Mouse (Mus musculus): ENCODE measurements around the gene Ndufa7.
"Not testable (repeated sequence)": the region's sequence is repeated elsewhere in the genome, so short reads cannot be mapped to it uniquely, and the experiment has no call there.

The Ndufa7 gene

DNA sequence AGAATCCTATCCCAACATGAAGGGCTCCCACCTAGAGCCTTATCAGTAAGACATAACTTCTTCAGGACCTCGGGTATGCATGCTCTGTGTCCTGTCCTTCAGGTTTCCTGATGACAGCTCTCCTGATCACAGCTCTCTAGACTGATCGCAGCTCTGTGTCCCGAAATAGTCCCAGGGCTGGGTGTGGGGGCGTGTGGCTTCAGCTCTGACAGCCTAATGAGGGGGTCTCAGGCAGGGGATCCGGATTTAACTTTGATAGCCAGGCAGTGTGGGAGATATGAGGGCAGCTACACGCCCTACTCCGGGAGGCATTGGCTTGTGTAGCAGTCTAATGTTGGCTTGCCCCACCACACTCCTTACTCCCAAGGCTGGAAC, 13.2 kb upstream of the Ndufa7 start:
- in situ Hi-C loops (cut with MboI, MseI) = loop anchor here (5.0 kb wide), 1 partner anchor 124 kb away; the partner anchor contains the start of gene Hnrnpm

DNA sequence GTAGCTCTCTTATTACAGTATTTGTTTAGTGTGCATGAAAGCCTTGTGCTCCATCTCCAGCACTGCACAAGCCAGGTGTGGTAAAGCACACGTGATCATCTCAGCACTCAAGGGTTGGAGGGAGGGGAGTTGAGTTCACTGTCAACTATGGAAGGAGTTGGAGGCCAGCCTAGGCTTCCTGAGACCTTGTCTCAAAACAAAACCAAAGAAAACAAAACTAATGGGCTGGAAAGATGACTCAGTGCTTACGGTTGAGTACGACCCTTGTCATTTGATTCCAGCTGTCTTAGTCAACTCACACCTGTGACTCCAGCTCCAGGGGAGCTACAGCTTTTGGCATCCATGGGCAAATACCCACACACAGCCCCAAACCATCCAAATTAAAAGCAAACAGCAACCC, 11.9 kb upstream of the Ndufa7 start:
- in situ Hi-C loops (cut with MboI, MseI) = loop anchor here (5.0 kb wide), 1 partner anchor 125 kb away; the partner anchor contains the start of gene Hnrnpm

- in situ Hi-C loops (cut with MboI, MseI) = loop anchor here (5.0 kb wide), 1 partner anchor 126 kb away; the partner anchor contains the start of gene Hnrnpm
These were observed 11.4 kb upstream of the Ndufa7 start for GRCm38 (mm10) chr17:33812990-33813389.

DNA sequence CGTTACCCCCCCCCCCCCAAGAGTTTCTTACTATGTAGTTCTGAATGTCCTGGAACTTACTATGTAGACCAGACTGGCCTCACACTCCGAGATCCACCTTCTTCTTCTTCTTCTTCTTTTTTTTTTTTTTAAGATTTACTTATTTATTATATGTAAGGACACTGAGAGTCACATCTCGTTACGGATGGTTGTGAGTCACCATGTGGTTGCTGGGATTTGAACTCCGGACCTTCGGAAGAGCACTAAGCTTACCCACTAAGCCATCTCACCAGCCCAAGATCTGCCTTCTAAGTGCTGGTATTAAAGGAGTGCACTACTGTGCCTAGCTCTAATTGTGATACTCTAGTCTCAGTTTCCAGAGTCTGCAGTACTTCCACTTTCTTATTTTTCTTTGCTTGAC, 9.0 kb upstream of the Ndufa7 start:
- in situ Hi-C loops (cut with MboI, MseI) = no loop called here

GRCm38 (mm10) chr17:33816612-33817011, 7.8 kb upstream of the Ndufa7 start:
- in situ Hi-C loops (cut with MboI, MseI) = no loop called here

GRCm38 (mm10) chr17:33817184-33817968, 7.0 kb upstream of the Ndufa7 start:
- in situ Hi-C loops (cut with MboI, MseI) = no loop called here

- in situ Hi-C loops (cut with MboI, MseI) = no loop called here
These were observed 6.3 kb upstream of the Ndufa7 start for GRCm38 (mm10) chr17:33817969-33818643.

DNA sequence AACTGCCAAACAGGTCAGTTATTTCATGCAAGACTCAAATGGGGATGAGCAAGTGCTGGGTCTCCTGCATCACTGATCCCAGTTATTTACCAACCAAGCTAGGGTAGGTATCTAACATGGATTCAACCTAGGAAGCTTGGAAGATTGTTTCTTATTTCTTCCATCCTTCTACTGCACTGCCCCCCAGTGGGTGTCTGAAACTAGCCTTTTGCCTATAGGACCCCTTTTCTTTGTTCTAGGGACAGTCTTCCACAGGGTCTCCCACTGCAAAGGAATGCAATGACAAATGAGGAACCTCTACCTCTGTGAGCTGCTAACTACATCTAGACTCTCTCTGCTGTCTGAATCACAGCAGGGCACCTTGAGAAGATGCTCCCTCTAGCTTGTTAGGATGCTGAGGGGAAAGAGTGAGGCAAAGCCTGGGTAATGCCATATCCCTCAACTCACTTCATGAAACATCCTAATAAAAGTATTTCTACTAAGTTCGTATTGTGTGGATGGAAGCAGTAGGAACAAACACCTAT, 1.9 kb upstream of the Ndufa7 start:
- in situ Hi-C loops (cut with MboI, MseI) = no loop called here

- in situ Hi-C loops (cut with MboI, MseI) = not testable (repeated sequence)
These were observed 1.2 kb upstream of the Ndufa7 start for GRCm38 (mm10) chr17:33823171-33823570.

DNA sequence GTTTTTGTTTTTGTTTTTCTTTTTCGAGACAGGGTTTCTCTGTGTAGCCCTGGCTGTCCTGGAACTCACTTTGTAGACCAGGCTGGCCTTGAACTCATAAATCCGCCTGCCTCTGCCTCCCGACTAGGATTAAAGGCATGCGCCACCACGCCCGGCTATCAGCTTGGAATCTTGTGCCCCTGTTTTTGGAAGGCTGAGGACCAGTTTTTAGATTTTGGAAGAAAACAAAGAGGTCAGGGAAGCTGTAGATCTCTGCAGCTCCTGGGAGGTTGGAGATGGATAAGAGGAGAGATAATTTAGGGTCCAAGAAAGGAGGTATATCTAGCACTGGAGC, 592 bp downstream of the Ndufa7 start:
- in situ Hi-C loops (cut with MboI, MseI) = not testable (repeated sequence)

GRCm38 (mm10) chr17:33825462-33825861, 1.1 kb downstream of the Ndufa7 start:
- in situ Hi-C loops (cut with MboI, MseI) = no loop called here

- in situ Hi-C loops (cut with MboI, MseI) = no loop called here
These were observed 2.5 kb downstream of the Ndufa7 start for GRCm38 (mm10) chr17:33826850-33827249.

- in situ Hi-C loops (cut with MboI, MseI) = no loop called here
These were observed 4.5 kb downstream of the Ndufa7 start for GRCm38 (mm10) chr17:33828892-33829291.

DNA sequence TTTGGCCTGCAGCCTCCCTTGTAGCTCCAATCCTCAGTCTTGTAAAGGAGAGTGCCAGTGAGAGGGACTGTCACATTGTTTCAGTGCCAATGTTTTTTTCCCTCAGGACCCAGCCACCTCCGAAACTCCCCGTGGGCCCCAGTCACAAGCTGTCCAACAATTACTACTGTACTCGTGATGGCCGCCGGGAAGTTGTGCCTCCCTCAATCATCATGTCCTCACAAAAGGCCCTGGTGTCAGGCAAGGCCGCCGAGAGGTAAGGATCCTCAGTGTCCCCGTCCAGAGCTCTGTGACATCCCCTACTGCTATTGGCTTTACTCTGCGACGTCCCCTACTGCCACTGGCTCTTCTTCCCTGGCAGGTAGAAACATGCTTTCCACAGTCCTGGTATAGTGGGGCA, 5.2 kb downstream of the Ndufa7 start:
- in situ Hi-C loops (cut with MboI, MseI) = no loop called here

DNA sequence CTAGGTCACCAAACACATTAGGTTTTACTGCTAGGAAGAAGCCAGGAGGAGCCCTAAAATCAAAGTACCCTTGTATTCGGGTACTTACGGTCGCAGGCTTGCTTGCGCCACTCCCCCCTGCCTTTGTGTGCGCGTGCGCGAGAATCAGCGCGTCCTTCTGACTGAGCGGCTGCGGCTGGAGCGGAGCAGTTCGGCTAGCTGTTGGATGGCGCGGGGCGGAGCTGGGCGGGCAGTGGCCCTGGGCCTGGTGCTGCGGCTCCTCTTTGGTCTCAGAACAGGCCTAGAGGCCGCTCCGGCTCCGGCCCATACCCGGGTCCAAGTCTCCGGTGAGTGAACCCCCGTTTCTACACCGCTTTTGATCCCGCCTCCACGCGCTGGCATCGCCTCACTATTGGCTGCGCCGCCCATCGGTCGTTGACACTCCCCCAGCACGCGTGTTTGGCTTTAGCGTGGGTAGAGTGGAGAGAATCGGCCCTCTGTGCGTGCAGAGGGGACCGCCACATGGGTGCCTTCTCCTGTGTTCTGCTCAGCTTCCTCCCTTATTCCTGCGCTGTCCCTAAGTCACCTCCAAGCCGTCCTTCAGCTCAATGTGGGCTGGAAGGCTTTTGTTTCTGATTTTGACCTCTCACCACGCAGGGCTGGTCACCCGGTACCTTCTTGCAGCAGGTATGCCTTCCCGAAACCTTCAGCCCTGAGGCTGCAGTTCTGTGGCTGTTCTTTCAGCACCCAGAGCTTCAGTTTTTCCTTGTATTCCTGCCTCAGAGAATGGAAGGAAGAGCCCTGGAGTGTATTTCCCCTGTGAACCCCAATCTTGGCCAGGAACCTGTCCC, 18.8 kb downstream of the Ndufa7 start, which contains the start of gene Cd320:
Cd320 (plus strand) TSS at position 126 of the 830 bp plus-strand sequence.
- in situ Hi-C loops (cut with MboI, MseI) = no loop called here

- in situ Hi-C loops (cut with MboI, MseI) = no loop called here
These were observed 19.8 kb downstream of the Ndufa7 start for GRCm38 (mm10) chr17:33844196-33844595.

- in situ Hi-C loops (cut with MboI, MseI) = no loop called here
These were observed 23.8 kb downstream of the Ndufa7 start for GRCm38 (mm10) chr17:33848139-33848538.

DNA sequence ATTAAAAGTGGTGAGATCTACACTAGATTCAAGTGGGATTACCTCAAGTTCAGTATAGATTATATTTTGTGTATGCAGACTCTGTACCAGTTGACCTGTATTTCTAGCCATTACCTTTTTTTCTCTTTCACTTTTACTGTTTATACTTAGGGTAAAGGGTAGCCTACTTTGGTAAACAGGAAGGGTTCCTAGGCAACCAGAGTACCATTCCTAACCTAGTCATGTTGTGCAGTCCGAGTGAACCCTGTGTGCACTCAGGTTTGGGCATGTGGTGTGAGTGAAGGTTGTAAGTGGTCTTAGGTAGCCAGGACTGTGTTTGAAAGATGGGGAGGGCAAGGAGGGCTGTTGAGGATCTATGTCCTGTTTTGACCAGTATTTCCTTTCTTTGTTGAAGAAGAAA, 27.0 kb downstream of the Ndufa7 start:
- in situ Hi-C loops (cut with MboI, MseI) = no loop called here

GRCm38 (mm10) chr17:33857816-33858215, 33.4 kb downstream of the Ndufa7 start:
- in situ Hi-C loops (cut with MboI, MseI) = no loop called here

- in situ Hi-C loops (cut with MboI, MseI) = no loop called here
These were observed 41.1 kb downstream of the Ndufa7 start for GRCm38 (mm10) chr17:33865330-33866030.

DNA sequence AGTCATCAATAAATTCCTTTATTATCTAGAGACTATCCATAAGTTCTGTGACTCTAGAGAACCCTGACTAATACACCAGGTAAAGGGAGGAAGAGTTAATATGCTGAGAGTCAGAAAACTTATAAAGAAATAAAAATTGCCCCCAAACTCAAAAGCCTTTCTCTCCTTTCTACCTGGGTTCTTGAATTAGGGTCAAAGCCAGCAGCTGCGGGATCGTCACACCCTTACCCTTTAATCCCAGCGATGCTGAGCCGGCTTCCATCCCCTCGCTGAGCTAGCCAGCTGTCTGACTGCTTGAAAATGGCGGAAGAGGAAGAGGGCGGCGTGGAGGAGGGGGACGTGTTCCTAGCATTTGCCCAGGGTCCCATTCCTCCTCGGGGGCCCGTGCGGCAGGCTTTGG, 49.2 kb downstream of the Ndufa7 start, which contains the start of gene Gm7029:
Gm7029 (plus strand) TSS at position 301 of the 400 bp plus-strand sequence.
- in situ Hi-C loops (cut with MboI, MseI) = not testable (repeated sequence)
